Mouse (Mus musculus) forebrain, embryonic 11.5 days (tissue): ENCODE results near the gene Dync1i1. TPM values are rescaled to one million over a fixed set of nuclear protein-coding genes. Genes with fewer than 3 reads are reported as not detected.

Experiments
- ATAC-seq: fragments of 200-750 bp; cut with Nextera tagmentation; replicated peaks from 2 replicates; pipeline ENCODE4 v1.8.0; 2017; ENCODE audit warnings: moderate TSS enrichment; ENCODE audit not compliant: low FRiP score
- DNase-seq: peaks from one replicate; pipeline ENCODE4 v3.0.0-alpha.2; 2017; ENCODE audit warnings: low spot score
- H3K27ac ChIP-seq: fragments of 300-500 bp; sonication (generic); 2 replicates; pipeline ENCODE4 v1.5.1; 2014; ENCODE audit warnings: low read depth, low read length
- H3K27me3 ChIP-seq: fragments of 300-500 bp; sonication (generic); 2 replicates; pipeline ENCODE4 v1.6.1; 2014; ENCODE audit warnings: mild to moderate bottlenecking, low read length, mixed read lengths; ENCODE audit not compliant: control insufficient read depth, insufficient read depth
- H3K36me3 ChIP-seq: fragments of 300-500 bp; sonication (generic); 2 replicates; pipeline ENCODE4 v1.6.1; 2014; ENCODE audit warnings: mild to moderate bottlenecking, low read length, moderate library complexity, mixed read lengths; ENCODE audit not compliant: control insufficient read depth, insufficient read depth
- H3K4me1 ChIP-seq: fragments of 300-500 bp; sonication (generic); replicated peaks from 2 replicates; pipeline ENCODE4 v1.6.1; 2014; ENCODE audit warnings: low read length, mixed read lengths; ENCODE audit not compliant: control insufficient read depth, insufficient read depth
- H3K4me2 ChIP-seq: fragments of 300-500 bp; sonication (generic); 2 replicates; pipeline ENCODE4 v1.6.1; 2014; ENCODE audit warnings: low read depth, mild to moderate bottlenecking, low read length, moderate library complexity, mixed read lengths; ENCODE audit not compliant: severe bottlenecking
- H3K4me3 ChIP-seq: fragments of 300-500 bp; sonication (generic); 2 replicates; pipeline ENCODE4 v1.5.1; 2014; ENCODE audit warnings: low read depth, low read length
- H3K9ac ChIP-seq: fragments of 300-500 bp; sonication (generic); 2 replicates; pipeline ENCODE4 v1.6.1; 2014; ENCODE audit warnings: low read length
- H3K9me3 ChIP-seq: fragments of 300-500 bp; sonication (generic); 2 replicates; pipeline ENCODE4 v1.6.1; 2016; ENCODE audit warnings: low read length, mixed read lengths; ENCODE audit not compliant: control insufficient read depth
- WGBS: fragments of 180-500 bp; shearing (Covaris S2); extraction: QIAGEN DNeasy Blood & Tissue Kit; methylation state at CpG from one replicate; pipeline ENCODE4 v1.1.7; 2014; 5-methylcytosine and 5-hydroxymethylcytosine counted together
- polyA plus RNA-seq: library from polyadenylated mRNA; unstranded; fragments of >200 nt; fragmentation: Nextera tagmentation; extraction: Ambion mirVana; gene quantifications from 2 replicates; pipeline ENCODE4 v1.2.1, GENCODE M21; 2014

Dync1i1 gene
- polyA plus RNA-seq, 1 experiment from 2014 or later = 1.6 TPM

DNA sequence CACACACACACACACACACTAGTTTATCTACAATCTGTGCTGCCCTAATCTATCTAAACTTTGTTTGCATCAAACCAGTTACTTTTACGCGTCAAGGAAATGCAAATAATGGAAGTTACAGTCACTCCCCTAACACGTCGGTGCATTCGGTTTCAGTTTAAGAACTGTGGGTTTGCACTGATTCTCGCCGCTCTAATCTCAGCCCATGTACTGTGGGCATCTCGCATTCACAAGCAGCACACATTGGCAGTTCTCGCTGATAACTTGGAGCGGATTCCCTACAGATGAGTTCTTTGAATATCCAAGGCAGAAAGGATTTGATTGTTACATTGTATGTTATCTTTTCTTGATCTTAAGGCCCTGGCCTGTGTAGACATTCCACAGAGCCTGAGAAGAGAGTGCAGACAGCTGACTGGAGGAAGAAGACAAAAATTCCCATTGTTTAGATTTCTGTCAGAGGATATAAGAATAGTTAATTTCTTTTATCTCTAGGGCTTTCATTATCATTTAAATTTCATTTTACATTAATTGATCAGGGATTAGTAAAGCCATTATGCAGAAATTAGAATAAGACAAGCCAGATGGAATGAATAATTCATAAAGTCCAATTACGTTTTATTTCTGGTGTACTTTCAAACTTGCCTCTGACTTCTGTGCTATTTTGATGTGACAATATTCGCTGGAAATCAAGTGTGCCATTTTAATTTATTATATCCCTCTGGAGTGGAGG is 279.5 kb downstream of the Dync1i1 start:
- no peaks in the 10 kb centered on the region for H3K36me3 ChIP-seq
- H3K9me3 ChIP-seq = no peaks in the 10 kb centered on the region
- H3K27ac ChIP-seq = no peak overlapping the region
- no peaks in the 10 kb centered on the region; the same call in 1 of the 2 replicates for H3K27me3 ChIP-seq
- 0 out of 2 replicates have a peak overlapping the region, but pooled peaks have one; percentile 86 for H3K4me2 ChIP-seq
- H3K4me3 ChIP-seq = no peak overlapping the region
- ATAC-seq = no peak
- DNase-seq = no peak
- no peak overlapping the region for H3K9ac ChIP-seq
- WGBS = 68% methylated on average over 12 of the region's 12 CpGs
- 0 out of 2 replicates have a peak, but pooled peaks cover 2% of the 10 kb centered on the region for H3K4me1 ChIP-seq

DNA sequence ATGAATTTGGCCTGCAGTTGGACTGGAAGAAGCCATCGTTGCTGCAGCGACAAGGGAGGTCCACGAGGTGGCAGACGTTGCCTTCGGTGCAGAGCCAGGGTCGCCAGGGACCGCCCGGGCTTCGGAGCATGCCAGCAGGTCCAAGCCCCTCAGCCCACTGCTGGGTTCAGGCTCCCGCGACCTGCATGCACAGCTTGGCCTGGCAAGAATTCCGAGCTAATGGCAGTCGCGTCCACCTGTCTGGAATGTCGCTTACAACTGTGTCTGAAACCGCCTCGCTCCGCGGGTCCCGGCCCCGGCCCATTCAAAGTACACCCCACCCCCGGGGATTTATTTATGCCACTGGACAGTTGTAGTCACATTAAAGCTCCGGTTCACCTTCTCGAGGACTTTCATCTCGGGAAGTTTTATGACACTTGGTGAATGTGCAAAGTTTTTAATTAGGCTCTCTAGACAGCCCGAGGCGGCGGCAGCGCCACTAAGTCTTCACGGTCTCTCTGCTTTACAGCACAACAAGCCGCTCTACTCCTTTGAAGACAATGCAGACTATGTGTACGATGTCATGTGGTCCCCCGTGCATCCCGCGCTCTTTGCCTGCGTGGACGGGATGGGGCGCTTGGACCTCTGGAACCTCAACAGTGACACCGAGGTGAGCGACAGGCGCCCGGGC is 280.5 kb downstream of the Dync1i1 start:
- H3K4me1 ChIP-seq = 0 out of 2 replicates have a peak, but pooled peaks cover 2% of the 10 kb centered on the region
- H3K9me3 ChIP-seq = no peaks in the 10 kb centered on the region
- H3K27ac ChIP-seq = no peak overlapping the region
- no peaks in the 10 kb centered on the region for H3K36me3 ChIP-seq
- ATAC-seq = peak; percentile 95
- H3K4me3 ChIP-seq = peak overlapping the region; percentile 42
- DNase-seq = peak; percentile 94
- H3K9ac ChIP-seq = peak overlapping the region; percentile 55
- H3K27me3 ChIP-seq = no peaks in the 10 kb centered on the region; the same call in 1 of the 2 replicates
- 2% methylated on average over 42 of the region's 42 CpGs for WGBS
- peak overlapping the region; percentile 86 for H3K4me2 ChIP-seq

DNA sequence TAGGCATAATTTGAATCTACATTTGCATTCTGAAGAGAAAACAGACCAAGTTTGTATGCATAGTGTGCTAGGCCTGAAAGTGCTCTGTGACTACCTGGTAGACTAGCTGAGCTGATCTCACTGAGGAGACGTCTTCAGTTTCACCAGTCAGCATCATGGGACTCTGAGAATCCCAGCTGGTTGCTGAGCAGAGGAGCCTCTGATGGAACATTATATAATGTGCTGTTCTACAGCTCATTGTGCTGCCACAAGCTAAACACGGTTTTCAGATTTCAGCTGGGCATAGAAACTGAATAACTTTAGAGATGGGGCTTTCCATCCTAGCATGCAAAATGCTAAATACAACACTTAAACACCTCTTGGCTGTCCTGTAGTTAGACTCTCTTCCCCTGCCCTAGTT is 285.9 kb downstream of the Dync1i1 start:
- ATAC-seq = no peak
- DNase-seq = no peak
- Histone ChIP-seq H3K27me3 (no peaks in the 10 kb centered on the region; the same call in 1 of the 2 replicates), H3K27ac (no peak overlapping the region), H3K9ac (no peak overlapping the region), H3K4me3 (no peak overlapping the region), H3K9me3 (no peaks in the 10 kb centered on the region), H3K36me3 (no peaks in the 10 kb centered on the region), H3K4me1 (no peaks in the 10 kb centered on the region), H3K4me2 (no peak overlapping the region)
- 75% methylated on average over 2 of the region's 2 CpGs for WGBS

DNA sequence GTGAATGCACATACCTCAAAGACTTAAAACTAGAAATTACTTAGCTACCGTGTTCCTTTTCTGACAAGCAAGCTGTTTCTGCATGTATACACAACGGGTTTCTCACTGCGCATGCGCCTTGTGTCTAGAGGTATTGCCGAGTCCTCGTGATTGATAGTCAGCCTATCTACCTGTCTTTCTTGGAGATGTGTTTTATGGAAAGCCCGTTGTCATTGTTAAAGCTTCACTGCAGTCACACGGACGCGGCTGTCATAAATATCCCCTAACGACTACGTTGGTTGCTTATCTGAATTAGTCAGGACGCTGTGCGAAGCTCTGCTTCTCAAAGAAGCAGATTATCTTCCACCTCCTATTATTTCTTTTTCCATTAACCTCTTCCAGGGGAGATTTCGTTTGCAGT is 290.2 kb downstream of the Dync1i1 start:
- WGBS = 66% methylated on average over 15 of the region's 15 CpGs
- Histone ChIP-seq H3K4me1 (0 out of 2 replicates have a peak, but pooled peaks cover 2% of the 10 kb centered on the region), H3K27ac (no peak overlapping the region), H3K4me2 (no peak overlapping the region), H3K9ac (no peak overlapping the region), H3K4me3 (no peak overlapping the region), H3K27me3 (no peaks in the 10 kb centered on the region), H3K36me3 (no peaks in the 10 kb centered on the region), H3K9me3 (no peaks in the 10 kb centered on the region)
- ATAC-seq (no peak), DNase-seq (no peak)

DNA sequence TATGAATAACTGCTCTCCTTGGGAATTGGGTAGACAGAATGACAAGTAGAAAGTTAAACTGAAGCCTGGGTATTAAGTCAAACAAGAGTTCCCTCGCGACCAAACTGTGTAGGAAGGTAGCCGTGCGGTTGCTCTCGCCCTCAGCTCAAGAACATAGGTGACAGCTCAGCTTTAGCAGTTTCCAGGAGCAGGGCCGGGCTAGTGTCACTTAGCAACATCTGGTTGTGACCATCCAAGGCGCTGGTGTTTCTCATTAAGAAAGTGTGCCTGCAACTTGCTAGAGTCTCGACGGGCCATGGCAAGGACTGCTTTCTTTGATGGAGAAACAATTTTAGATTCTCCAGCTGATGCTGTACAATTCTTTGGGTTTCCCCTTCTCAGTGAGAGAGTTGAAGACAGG is 291.5 kb downstream of the Dync1i1 start:
- DNase-seq (no peak), ATAC-seq (no peak)
- H3K4me1 ChIP-seq = 0 out of 2 replicates have a peak, but pooled peaks cover 2% of the 10 kb centered on the region
- H3K4me2 ChIP-seq = no peak overlapping the region
- H3K9me3 ChIP-seq = no peaks in the 10 kb centered on the region
- H3K27me3 ChIP-seq = no peaks in the 10 kb centered on the region
- no peak overlapping the region for H3K4me3 ChIP-seq
- 61% methylated on average over 9 of the region's 9 CpGs for WGBS
- H3K36me3 ChIP-seq = no peaks in the 10 kb centered on the region
- no peak overlapping the region for H3K27ac ChIP-seq
- no peak overlapping the region for H3K9ac ChIP-seq

DNA sequence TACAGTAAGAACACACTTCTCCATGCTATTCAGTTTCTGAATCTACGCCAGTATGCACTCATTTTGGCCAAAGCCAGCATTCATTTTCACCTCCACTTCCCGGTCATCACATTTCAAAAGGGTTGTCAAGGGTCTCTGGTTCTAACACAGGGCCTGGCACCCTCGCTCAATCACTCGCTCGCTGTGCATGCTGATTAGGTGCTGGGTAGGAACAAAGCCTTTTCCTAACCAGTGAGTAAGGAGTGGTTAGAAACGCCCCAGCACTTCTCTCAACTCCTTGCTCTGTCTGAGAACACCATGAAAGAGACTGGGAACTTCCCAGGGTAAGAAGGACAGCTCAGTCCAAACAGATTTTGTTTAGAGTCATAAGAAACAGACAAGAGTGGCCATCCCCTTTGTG is 298.5 kb downstream of the Dync1i1 start:
- H3K36me3 ChIP-seq = no peaks in the 10 kb centered on the region
- no peak for DNase-seq
- 39% methylated on average over 6 of the region's 6 CpGs for WGBS
- H3K27ac ChIP-seq = no peak overlapping the region
- no peaks in the 10 kb centered on the region for H3K9me3 ChIP-seq
- no peak overlapping the region for H3K4me2 ChIP-seq
- H3K4me1 ChIP-seq = no peaks in the 10 kb centered on the region
- no peak overlapping the region for H3K9ac ChIP-seq
- no peak for ATAC-seq
- no peaks in the 10 kb centered on the region for H3K27me3 ChIP-seq
- no peak overlapping the region for H3K4me3 ChIP-seq

DNA sequence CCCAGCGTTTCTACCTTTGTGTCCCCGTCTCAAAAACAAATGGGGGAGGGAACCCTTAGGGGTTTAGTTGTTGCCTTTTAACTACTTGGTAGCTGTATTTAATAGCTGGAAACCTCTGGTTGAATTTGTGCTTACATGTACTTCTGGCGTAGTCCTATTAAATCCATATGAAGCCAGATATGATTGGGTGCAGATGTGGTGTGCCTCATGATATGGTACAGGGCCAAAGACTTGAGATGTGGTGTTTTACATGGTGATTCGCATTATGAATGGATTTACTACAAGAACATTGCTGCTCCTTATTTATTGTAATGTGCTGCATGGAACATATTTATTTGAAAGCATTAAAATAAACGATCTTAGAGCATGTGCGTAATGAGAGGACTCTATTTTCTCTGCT is 302.2 kb downstream of the Dync1i1 start:
- no peak for DNase-seq
- Histone ChIP-seq H3K4me1 (no peaks in the 10 kb centered on the region), H3K36me3 (no peaks in the 10 kb centered on the region), H3K4me2 (no peak overlapping the region), H3K27ac (no peak overlapping the region), H3K9ac (no peak overlapping the region), H3K27me3 (no peaks in the 10 kb centered on the region), H3K9me3 (no peaks in the 10 kb centered on the region), H3K4me3 (no peak overlapping the region)
- no peak for ATAC-seq
- WGBS = 88% methylated on average over 6 of the region's 6 CpGs

DNA sequence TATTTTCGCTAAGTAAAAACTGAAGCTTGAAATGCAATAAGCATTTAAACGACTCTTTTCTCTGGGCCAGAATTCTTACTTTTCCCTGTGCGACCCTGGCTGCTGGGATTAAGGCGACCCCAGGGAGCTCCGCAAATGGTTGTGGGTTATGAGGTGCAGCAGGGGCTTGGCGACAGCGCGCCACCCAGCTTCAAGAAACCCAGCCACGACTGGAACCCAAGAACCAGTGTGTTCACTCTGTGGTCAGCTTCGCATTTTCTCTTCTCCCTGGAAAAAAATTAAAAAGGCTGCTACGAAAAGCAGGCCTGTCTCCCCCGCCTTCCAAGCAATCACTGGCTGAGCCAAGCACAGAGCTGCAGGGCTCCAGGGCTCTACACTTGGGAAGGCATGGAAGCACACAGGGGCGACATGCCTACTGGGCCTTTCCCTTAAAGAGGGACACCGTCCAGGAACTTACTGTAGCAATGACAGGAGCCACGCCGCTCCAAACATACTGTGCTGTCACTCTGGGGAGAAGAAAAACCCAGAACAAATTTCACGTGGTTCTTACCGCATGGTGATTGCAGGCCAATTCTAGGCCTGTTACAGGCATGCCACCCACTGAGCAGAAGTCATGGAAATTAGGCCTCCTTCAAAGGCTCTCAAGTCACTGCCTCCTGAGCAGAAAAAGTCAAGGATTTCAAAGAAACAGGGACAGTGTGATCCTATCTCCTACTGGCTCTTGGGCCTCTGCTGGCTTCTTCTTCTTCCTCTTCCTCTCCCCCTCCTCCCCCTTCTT is 313.5 kb downstream of the Dync1i1 start:
- 30% methylated on average over 18 of the region's 18 CpGs for WGBS
- no peak overlapping the region for H3K27ac ChIP-seq
- ATAC-seq = no peak

More for the DNA sequence above, 313.5 kb downstream of the Dync1i1 start:
- no peaks in the 10 kb centered on the region for H3K27me3 ChIP-seq
- DNase-seq = no peak
- H3K4me2 ChIP-seq = no peak overlapping the region
- H3K9ac ChIP-seq = no peak overlapping the region
- no peaks in the 10 kb centered on the region for H3K36me3 ChIP-seq
- no peak overlapping the region for H3K4me3 ChIP-seq
- 0 out of 2 replicates have a peak, but pooled peaks cover 2% of the 10 kb centered on the region for H3K4me1 ChIP-seq
- H3K9me3 ChIP-seq = no peaks in the 10 kb centered on the region
